ENCODE assay signal across 8 mouse cellular contexts in genomic region chr3:94837959-94838496, GRCm38 (mm10). TPM values are rescaled to one million over a fixed set of nuclear protein-coding genes. Genes with fewer than 3 reads are reported as not detected.
A peak's percentile ranks its signal among the peaks of the same experiment; 100 is the strongest.
DNase-seq lines count a peak whose midpoint lies in the region; ATAC-seq lines count a peak whose summit lies in the region.

No protein-coding gene starts in this region.

- under 1% methylated on average over 50 of the region's 62 CpGs for WGBS in hindbrain, embryonic 15.5 days

- no peaks in the 10 kb centered on the region for H3K36me3 ChIP-seq in hindbrain, embryonic 15.5 days

- peak overlapping the region; percentile 100 for H3K27ac ChIP-seq in hindbrain, embryonic 15.5 days (replicated peaks)

- ATAC-seq in hindbrain, embryonic 15.5 days (ENCODE audit: low FRiP score, low read depth) = peak; percentile 84

- H3K4me3 ChIP-seq in hindbrain, embryonic 15.5 days = peak overlapping the region; percentile 53

- H3K9me3 ChIP-seq in hindbrain, embryonic 15.5 days = no peaks in the 10 kb centered on the region

- peak; percentile 93 for DNase-seq in R1 (ENCODE audit: low read depth, low spot score)
- DNase-seq in cerebellum, postnatal 14 days = peak; percentile 89
- peak; percentile 88 to 89 for DNase-seq in frontal cortex, postnatal 36 days (ENCODE audit: low spot score in 2 of 2)
- DNase-seq in left cerebral cortex, adult 11 months (ENCODE audit: low spot score) = peak; percentile 81
- DNase-seq in lung, postnatal 36 days = peak; percentile 81
- peak; percentile 83 for DNase-seq in retina, embryonic 14.5 days (ENCODE audit: low spot score)
- DNase-seq in thymus, postnatal 36 days = peak; percentile 72 to 78

- H3K4me1 ChIP-seq in hindbrain, embryonic 15.5 days (replicated peaks) = peaks cover 28% of the 10 kb centered on the region

- no peaks in the 10 kb centered on the region for H3K27me3 ChIP-seq in hindbrain, embryonic 15.5 days

- H3K4me2 ChIP-seq in hindbrain, embryonic 15.5 days = peak overlapping the region; percentile 73

- H3K9ac ChIP-seq in hindbrain, embryonic 15.5 days = peak overlapping the region; percentile 87

RNA-seq across cellular contexts. Expression of gene Pogz, which starts 0.7 kb away (rescaled TPM):
- 20.6 and 21.1 TPM in 2 replicates for polyA plus RNA-seq in hindbrain, embryonic 15.5 days (2015; fragmentation: Nextera tagmentation; extraction: Ambion mirVana)

RNA-seq across cellular contexts. Expression of gene Psmb4, which starts 48.7 kb away (rescaled TPM):
- polyA plus RNA-seq in hindbrain, embryonic 15.5 days (2015; fragmentation: Nextera tagmentation; extraction: Ambion mirVana) = 352 and 354 TPM in 2 replicates

RNA-seq across cellular contexts. Expression of gene Cgn, which starts 51.7 kb away (rescaled TPM):
- 13.5 and 14.3 TPM in 2 replicates for polyA plus RNA-seq in hindbrain, embryonic 15.5 days (2015; fragmentation: Nextera tagmentation; extraction: Ambion mirVana)

Comparison
In these comparisons a context has a peak if more than half of its experiments do, and no peak if none do; other contexts are left out.
1. Peak in every context shown above with its lines: DNase-seq, ATAC-seq, H3K4me3 ChIP-seq and H3K27ac ChIP-seq.